In the genomic region with DNA sequence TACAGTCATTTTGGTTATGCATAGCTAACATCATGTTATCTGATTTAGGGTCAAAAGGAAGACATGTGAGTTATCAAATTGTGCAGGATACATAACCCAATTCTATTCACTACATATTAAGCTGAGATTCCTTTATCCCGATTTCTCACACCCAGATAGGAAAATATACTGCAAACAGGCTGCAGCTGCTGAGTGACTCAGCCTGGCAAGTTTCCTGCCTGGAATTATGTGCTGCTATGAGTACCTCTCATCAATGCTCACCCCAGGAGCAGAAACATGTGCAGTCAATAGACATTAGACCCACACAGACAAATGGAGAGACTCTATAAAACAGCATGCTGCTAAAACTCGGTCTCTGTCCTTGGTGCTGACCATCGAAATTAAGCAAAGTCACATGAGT, we compare ENCODE assay signal across 11 mouse cellular contexts. TPM values are rescaled to one million over a fixed set of nuclear protein-coding genes. Genes with fewer than 3 reads are reported as not detected.
DNase-seq lines count a peak whose midpoint lies in the region; ATAC-seq and TF ChIP-seq lines count a peak whose summit lies in the region.
"Had no signal": no experiment of that assay in that cellular context is flagged by ENCODE, and none has a peak within 500 bp of the region (broad histone marks: within the 10 kb centered on the region; RNA-seq: fewer than 3 reads in every experiment).

No protein-coding gene starts in this region.

- DNase-seq in forebrain, postnatal 0 days: peak; percentile 13
- DNase-seq in 3T3-L1 (ENCODE audit: low read depth, low spot score): peak; percentile 2
- peak; percentile 41 for DNase-seq in embryo, embryonic 11 days
- peak; percentile 42 to 45 for DNase-seq in layer of hippocampus, postnatal 36 days
- DNase-seq in thymus, postnatal 4 days: no peak
- DNase-seq in kidney, adult 18-20 months: no peak
- DNase-seq: cerebellum, adult 11-12 months had no signal

- H3K4me2 ChIP-seq in forebrain, postnatal 0 days (ENCODE audit: low read depth): no peak overlapping the region
- H3K4me2 ChIP-seq in forebrain, embryonic 12.5 days: no peak overlapping the region
- H3K4me2 ChIP-seq: hindbrain, embryonic 15.5 days; limb, embryonic 12.5 days had no signal

- no peaks in the 10 kb centered on the region for H3K27me3 ChIP-seq in forebrain, postnatal 0 days (ENCODE audit: insufficient read depth, low read length)
- no peaks in the 10 kb centered on the region for H3K27me3 ChIP-seq in forebrain, embryonic 12.5 days
- H3K27me3 ChIP-seq: hindbrain, embryonic 15.5 days; limb, embryonic 12.5 days had no signal

- H3K27ac ChIP-seq in forebrain, postnatal 0 days (ENCODE audit: low read depth, low read length): no peak overlapping the region
- no peak overlapping the region for H3K27ac ChIP-seq in forebrain, embryonic 12.5 days
- H3K27ac ChIP-seq: hindbrain, embryonic 15.5 days; limb, embryonic 12.5 days had no signal

- WGBS in forebrain, postnatal 0 days: 62% methylated on average over 3 of the region's 3 CpGs
- WGBS in forebrain, embryonic 12.5 days: 71% methylated on average over 3 of the region's 3 CpGs

- no peaks in the 10 kb centered on the region for H3K9me3 ChIP-seq in forebrain, postnatal 0 days (ENCODE audit: low read length)
- no peaks in the 10 kb centered on the region for H3K9me3 ChIP-seq in forebrain, embryonic 12.5 days
- H3K9me3 ChIP-seq: hindbrain, embryonic 15.5 days; limb, embryonic 12.5 days had no signal

- H3K9ac ChIP-seq in forebrain, postnatal 0 days: no peak overlapping the region
- no peak overlapping the region for H3K9ac ChIP-seq in forebrain, embryonic 12.5 days
- H3K9ac ChIP-seq: hindbrain, embryonic 15.5 days; limb, embryonic 12.5 days had no signal

- H3K36me3 ChIP-seq in forebrain, postnatal 0 days (ENCODE audit: insufficient read depth): no peaks in the 10 kb centered on the region
- no peaks in the 10 kb centered on the region for H3K36me3 ChIP-seq in forebrain, embryonic 12.5 days (replicated peaks)
- H3K36me3 ChIP-seq: hindbrain, embryonic 15.5 days; limb, embryonic 12.5 days had no signal

- ATAC-seq in forebrain, postnatal 0 days: no peak
- no peak for ATAC-seq in forebrain, embryonic 12.5 days (ENCODE audit: low FRiP score)
- no peak for ATAC-seq in megakaryocyte-erythroid progenitor cell, adult 5-6 weeks (replicated peaks; ENCODE audit: low FRiP score, low TSS enrichment, poor library complexity, severe bottlenecking)

- H3K4me3 ChIP-seq in forebrain, postnatal 0 days (ENCODE audit: low read depth, low read length): no peak overlapping the region
- no peak overlapping the region for H3K4me3 ChIP-seq in forebrain, embryonic 12.5 days (replicated peaks)
- H3K4me3 ChIP-seq: hindbrain, embryonic 15.5 days; limb, embryonic 12.5 days had no signal

- TF ChIP-seq CTCF in forebrain, postnatal 0 days (IDR thresholded peaks at IDR 0.05; ENCODE audit: low read depth): no peak

- no peaks in the 10 kb centered on the region for H3K4me1 ChIP-seq in forebrain, postnatal 0 days (ENCODE audit: insufficient read depth)
- H3K4me1 ChIP-seq in forebrain, embryonic 12.5 days: no peaks in the 10 kb centered on the region
- H3K4me1 ChIP-seq: hindbrain, embryonic 15.5 days; limb, embryonic 12.5 days had no signal

RNA-seq across cellular contexts. Expression of gene Gabra2, which starts 32.1 kb away (rescaled TPM):
- total RNA-seq in forebrain, postnatal 0 days (2014; rRNA removed): 38.9 and 46.0 TPM in 2 replicates
- 22.9 and 97.5 TPM in 2 replicates for polyA plus RNA-seq in forebrain, postnatal 0 days (2015; fragmentation: Nextera tagmentation; extraction: Ambion mirVana)
- 14.0 and 16.8 TPM in 2 replicates for polyA plus RNA-seq in forebrain, embryonic 12.5 days (2016; fragmentation: Nextera tagmentation; extraction: Ambion mirVana)
- total RNA-seq in layer of hippocampus, postnatal 36 days (2021): 100 to 1,000 TPM; 149 to 155 TPM
- not detected in 2 replicates for total RNA-seq in megakaryocyte-erythroid progenitor cell, adult 5-6 weeks (2014; fragmentation: Nextera tagmentation)
- total RNA-seq in megakaryocyte-erythroid progenitor cell, adult 5-6 weeks (2017): not detected in 2 replicates

Comparison
In these comparisons a context has a peak if more than half of its experiments do, and no peak if none do; other contexts are left out.
1. DNase-seq: peak in forebrain, postnatal 0 days (single experiment), 3T3-L1 (single experiment), embryo, embryonic 11 days (single experiment) and layer of hippocampus, postnatal 36 days (2 of 2); none in thymus, postnatal 4 days (single experiment) and kidney, adult 18-20 months (single experiment).
2. RNA of gene Gabra2, which starts 32.1 kb away (total RNA-seq): 149 to 155 TPM in layer of hippocampus, postnatal 36 days and 38.9 to 46.0 TPM in forebrain, postnatal 0 days; not detected in megakaryocyte-erythroid progenitor cell, adult 5-6 weeks; every median in the first group is over 10 times any median in the second.